Mouse (Mus musculus): ENCODE measurements at regions not wholly inside any gene's neighbourhood (a gene's known extent, or its start where the extent isn't known, plus 50 kb on each side); places are given as distances from the start of the nearest gene placed in this dataset.
"Not testable (repeated sequence)": the region's sequence is repeated elsewhere in the genome, so short reads cannot be mapped to it uniquely, and the experiment has no call there.

GRCm38 (mm10) chr2:92664939-92665338, 65.4 kb downstream of the Chst1 start:
- DNase-seq = no peak

GRCm38 (mm10) chr2:92667192-92667591, 67.7 kb downstream of the Chst1 start:
- peak; percentile 15 for DNase-seq

GRCm38 (mm10) chr2:92667756-92668155, 68.2 kb downstream of the Chst1 start:
- DNase-seq = peak; percentile 3

GRCm38 (mm10) chr2:92669431-92670081, 70.0 kb downstream of the Chst1 start:
- DNase-seq = not testable (repeated sequence)

- DNase-seq = peak; percentile 75
These were observed 72.1 kb downstream of the Chst1 start for GRCm38 (mm10) chr2:92671586-92671985.

GRCm38 (mm10) chr2:92672106-92672505, 72.6 kb downstream of the Chst1 start:
- no peak for DNase-seq

- no peak for DNase-seq
These were observed 73.7 kb downstream of the Chst1 start for GRCm38 (mm10) chr2:92673064-92673813.

GRCm38 (mm10) chr2:92673931-92674330, 74.4 kb downstream of the Chst1 start:
- DNase-seq = no peak

- no peak for DNase-seq
These were observed 75.7 kb downstream of the Chst1 start for GRCm38 (mm10) chr2:92675247-92675646.

- no peak for DNase-seq
These were observed 78.9 kb downstream of the Chst1 start for GRCm38 (mm10) chr2:92678276-92678930.

GRCm38 (mm10) chr2:92678999-92679704, 79.6 kb downstream of the Chst1 start:
- DNase-seq = no peak

- no peak for DNase-seq
These were observed 82.7 kb downstream of the Chst1 start for GRCm38 (mm10) chr2:92682256-92682655.

GRCm38 (mm10) chr2:92687702-92688101, 88.2 kb downstream of the Chst1 start:
- peak; percentile 17 for DNase-seq

- DNase-seq = no peak
These were observed 89.7 kb downstream of the Chst1 start for GRCm38 (mm10) chr2:92689203-92689602.

GRCm38 (mm10) chr2:92690304-92690703, 90.8 kb downstream of the Chst1 start:
- no peak for DNase-seq

GRCm38 (mm10) chr2:92691438-92691837, 91.9 kb downstream of the Chst1 start:
- no peak for DNase-seq

- peak; percentile 10 for DNase-seq
These were observed 93.1 kb downstream of the Chst1 start for GRCm38 (mm10) chr2:92692623-92693022.

GRCm38 (mm10) chr2:92693024-92693423, 93.5 kb downstream of the Chst1 start:
- no peak for DNase-seq

- no peak for DNase-seq
These were observed 95.3 kb downstream of the Chst1 start for GRCm38 (mm10) chr2:92694797-92695196.

GRCm38 (mm10) chr2:92695869-92696268, 96.4 kb downstream of the Chst1 start:
- no peak for DNase-seq

GRCm38 (mm10) chr2:92697721-92698120, 98.2 kb downstream of the Chst1 start:
- no peak for DNase-seq

- no peak for DNase-seq
These were observed 99.9 kb downstream of the Chst1 start for GRCm38 (mm10) chr2:92699360-92699759.

GRCm38 (mm10) chr2:92704035-92704434, 104.5 kb downstream of the Chst1 start:
- DNase-seq = no peak
